Mouse (Mus musculus): ENCODE measurements at regions not wholly inside any gene's neighbourhood (a gene's known extent, or its start where the extent isn't known, plus 50 kb on each side); places are given as distances from the start of the nearest gene placed in this dataset.

DNA sequence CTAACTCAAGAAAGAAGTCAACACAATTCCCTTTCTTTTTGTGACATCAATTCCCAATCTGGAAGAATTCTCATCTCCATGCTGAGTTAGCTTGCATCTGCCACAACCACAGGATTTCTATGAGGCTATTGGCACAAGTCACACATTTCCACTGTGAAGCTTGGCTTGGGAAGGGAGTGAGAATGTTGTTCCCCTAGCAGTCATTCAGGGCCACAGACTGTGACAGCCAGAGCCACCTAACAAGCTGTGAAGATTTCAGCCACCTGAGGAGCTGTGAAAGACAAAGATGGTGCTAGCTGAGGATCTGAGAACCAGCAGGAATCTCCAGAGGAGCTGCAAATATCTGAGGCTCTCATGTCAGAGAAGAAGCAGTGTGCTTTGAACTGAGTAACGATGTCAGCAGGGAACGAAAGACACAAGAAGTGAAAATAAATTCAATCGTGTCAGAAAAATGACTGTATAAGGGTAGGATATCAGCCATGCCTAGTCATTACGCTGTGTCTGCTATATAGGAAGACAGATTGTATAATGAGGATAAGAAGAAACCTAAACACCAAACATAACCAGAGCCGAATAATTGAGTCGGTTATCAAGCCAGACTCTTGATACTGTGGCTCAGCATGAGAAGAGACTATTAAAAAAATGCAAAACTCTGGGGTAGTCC is 340.6 kb upstream of the Tusc1 start:
- TF ChIP-seq CTCF (IDR thresholded peaks at IDR 0.05; ENCODE audit: low read depth) (no peak), EP300 (optimal IDR thresholded peaks at IDR 0.05) (no peak)

Measured in stomach, postnatal 0 days (tissue).